Mouse (Mus musculus) ES-E14 (cell line): ENCODE results near the gene Rap1gap2. TPM values are rescaled to one million over a fixed set of nuclear protein-coding genes. Genes with fewer than 3 reads are reported as not detected.

Source experiments
- DNase-seq: peaks from one replicate; pipeline ENCODE4 v3.0.0-alpha.2; 2013; ENCODE audit warnings: low read depth, low spot score
- H3K27ac ChIP-seq: 2 replicates; pipeline ENCODE4 v1.5.1; 2012; ENCODE audit warnings: low read depth, mild to moderate bottlenecking, low read length, moderate library complexity, mixed read lengths; ENCODE audit not compliant: poor library complexity, insufficient read depth, severe bottlenecking
- H3K36me3 ChIP-seq: 2 replicates; pipeline ENCODE4 v1.6.1; 2012; ENCODE audit warnings: mild to moderate bottlenecking, low read length, moderate library complexity, mixed read lengths; ENCODE audit not compliant: control insufficient read depth, poor library complexity, insufficient read depth, severe bottlenecking
- H3K4me1 ChIP-seq, 2 experiments: fragments of 150-350 bp in 1 of 2; sonication (generic) in 1 of 2; 2 replicates each; pipeline ENCODE4 v1.6.1; 2012; ENCODE audit warnings: low read length in 2 of 2, mild to moderate bottlenecking in 1 of 2, mixed read lengths in 1 of 2; ENCODE audit not compliant: control insufficient read depth in 2 of 2, insufficient read depth in 2 of 2, poor library complexity in 1 of 2
- H3K4me3 ChIP-seq, 2 experiments: fragments of 150-350 bp in 1 of 2; sonication (generic) in 1 of 2; 2 replicates each; pipeline ENCODE4 v1.5.1; 2012; ENCODE audit warnings: low read length in 2 of 2, low read depth in 1 of 2, mild to moderate bottlenecking in 1 of 2, mixed read lengths in 1 of 2; ENCODE audit not compliant: insufficient read depth in 1 of 2, poor library complexity in 1 of 2, severe bottlenecking in 1 of 2
- H3K9ac ChIP-seq: 2 replicates; pipeline ENCODE4 v1.6.1; 2012; ENCODE audit warnings: low read depth, mild to moderate bottlenecking, low read length, mixed read lengths; ENCODE audit not compliant: poor library complexity, insufficient read depth, severe bottlenecking
- H3K9me3 ChIP-seq: fragments of 150-350 bp; sonication (generic); 2 replicates; pipeline ENCODE4 v1.6.1; 2012; ENCODE audit warnings: low read depth, mild to moderate bottlenecking, low read length; ENCODE audit not compliant: control insufficient read depth, insufficient read depth
- CHD2 ChIP-seq: IDR thresholded peaks from 2 replicates; pipeline ENCODE4 v1.6.1; 2014; ENCODE audit warnings: mild to moderate bottlenecking, low read depth, low read length, inconsistent platforms
- HCFC1 ChIP-seq: IDR thresholded peaks from 2 replicates; pipeline ENCODE4 v1.6.1; 2012; ENCODE audit warnings: low read length, inconsistent platforms, borderline replicate concordance; ENCODE audit not compliant: insufficient read depth
- MAFK ChIP-seq: IDR thresholded peaks from 2 replicates; pipeline ENCODE4 v1.6.1; 2014; ENCODE audit warnings: mild to moderate bottlenecking, low read depth, low read length, inconsistent platforms; ENCODE audit not compliant: insufficient read depth
- ZC3H11A ChIP-seq: IDR thresholded peaks from 2 replicates; pipeline ENCODE4 v1.6.1; 2012; ENCODE audit warnings: low read depth, mild to moderate bottlenecking, inconsistent platforms, low read length, borderline replicate concordance
- ZNF384 ChIP-seq: IDR thresholded peaks from 2 replicates; pipeline ENCODE4 v1.6.1; 2012; ENCODE audit warnings: low read depth, low read length, inconsistent platforms
- in situ Hi-C, 2 experiments: fragments of 600-800 bp; cut with MboI; formaldehyde crosslinking; loops; one replicate each; pipeline ENCODE4 v1.15.1; 2025; ENCODE audit warnings: low sequenced_read_pairs in 2 of 2, inconsistent platforms in 1 of 2; ENCODE audit not compliant: unreplicated experiment in 2 of 2
- total RNA-seq: library from RNA; depleted of rRNA; stranded (reverse); fragments of 300-350 nt; gene quantifications from 2 replicates; pipeline ENCODE4 v1.2.3, GENCODE M21; 2012

The Rap1gap2 gene
- total RNA-seq, 1 experiment, result 2.7 TPM

GRCm38 (mm10) chr11:74376847-74377246, 233.9 kb downstream of the Rap1gap2 start:
- no peaks in the 10 kb centered on the region for H3K36me3 ChIP-seq
- peak; percentile 49 for DNase-seq
- H3K9me3 ChIP-seq, result no peaks in the 10 kb centered on the region
- no peaks in the 10 kb centered on the region for H3K4me1 ChIP-seq
- TF ChIP-seq MAFK (no peak), ZC3H11A (peak; percentile 97), HCFC1 (no peak), CHD2 (no peak)
- in situ Hi-C loops, result loop anchor here in 1 of 2 experiments (25.0 kb wide), 1 partner anchor 160 kb away; no protein-coding TSS in a partner anchor
- no peak overlapping the region for H3K27ac ChIP-seq
- H3K4me3 ChIP-seq, result no peak overlapping the region
- no peak overlapping the region for H3K9ac ChIP-seq

GRCm38 (mm10) chr11:74371393-74372100, 239.2 kb downstream of the Rap1gap2 start:
- DNase-seq, result peak; percentile 81
- no peaks in the 10 kb centered on the region for H3K9me3 ChIP-seq
- in situ Hi-C loops, result no loop called here
- no peaks in the 10 kb centered on the region for H3K4me1 ChIP-seq
- H3K4me3 ChIP-seq, result no peak overlapping the region
- no peak overlapping the region for H3K9ac ChIP-seq
- no peaks in the 10 kb centered on the region for H3K36me3 ChIP-seq
- no peak overlapping the region for H3K27ac ChIP-seq
- no peak for TF ChIP-seq MAFK
- TF ChIP-seq CHD2, result no peak
- TF ChIP-seq HCFC1, result no peak
- TF ChIP-seq ZC3H11A, result peak; percentile 99
- TF ChIP-seq ZNF384, result no peak

- DNase-seq, result no peak
- no peak for TF ChIP-seq MAFK
- no peak for TF ChIP-seq ZC3H11A
- TF ChIP-seq HCFC1, result no peak
- TF ChIP-seq ZNF384, result no peak
- TF ChIP-seq CHD2, result no peak
- in situ Hi-C loops, result loop anchor here in 1 of 2 experiments (10.0 kb wide), 1 partner anchor 307 kb away; the partner anchor contains the start of genes Olfr139 and Olfr399
These were observed 248.9 kb downstream of the Rap1gap2 start, which contains the start of gene Olfr412 for GRCm38 (mm10) chr11:74361769-74362168. Olfr412 (plus strand) TSS chr11:74362069.

DNA sequence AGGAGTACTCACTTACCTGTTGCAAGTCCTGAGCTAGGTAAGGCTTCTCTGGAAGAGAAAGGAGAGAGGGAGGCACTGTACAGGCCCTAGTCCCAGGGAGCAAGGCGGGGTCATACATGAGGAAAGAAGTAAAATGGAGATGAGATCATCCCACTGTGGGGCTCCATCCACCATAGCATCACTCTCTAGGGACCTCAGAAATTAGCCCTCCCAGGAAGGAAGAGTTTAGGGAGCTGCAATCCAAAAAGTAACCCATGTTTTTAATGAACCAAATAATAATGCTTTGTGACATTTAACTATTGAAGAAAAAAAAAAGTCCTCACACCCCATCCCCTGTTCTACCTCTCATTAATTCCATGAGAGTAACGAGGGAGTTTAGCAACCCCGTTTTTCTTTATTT, 258.2 kb downstream of the Rap1gap2 start, which contains the start of gene Olfr411:
TSS of gene Olfr411 (minus strand) at position 101 of the 400 bp plus-strand sequence.
- Histone ChIP-seq H3K27ac (no peak within 1 kb of the TSS), H3K9me3 (no peaks in the 10 kb centered on the region), H3K9ac (no peak within 1 kb of the TSS), H3K36me3 (no peaks in the 10 kb centered on the region), H3K4me3 (no peak within 1 kb of the TSS), H3K4me1 (no peaks in the 10 kb centered on the region)
- DNase-seq, result no peak
- no peak for TF ChIP-seq CHD2
- TF ChIP-seq HCFC1, result no peak
- in situ Hi-C loops, result no loop called here

More at GRCm38 (mm10) chr11:74361769-74362168, 248.9 kb downstream of the Rap1gap2 start, which contains the start of gene Olfr412:
- Histone ChIP-seq H3K9ac (no peak within 1 kb of the TSS), H3K9me3 (0 out of 2 replicates have a peak, but pooled peaks cover 2% of the 10 kb centered on the region), H3K4me1 (no peaks in the 10 kb centered on the region), H3K36me3 (no peaks in the 10 kb centered on the region), H3K27ac (no peak within 1 kb of the TSS), H3K4me3 (no peak within 1 kb of the TSS)
